Mouse (Mus musculus) brain, embryonic 18.5 days (tissue): ENCODE results near the gene Tprgl.

Experiments
- DNase-seq: peaks from one replicate; pipeline ENCODE4 v3.0.0-alpha.2; 2012; ENCODE audit warnings: low read depth, low spot score

The Tprgl gene

GRCm38 (mm10) chr4:154159961-154160537 lies 417 bp downstream of the Tprgl start:
- DNase-seq, result no peak

GRCm38 (mm10) chr4:154159002-154159401 lies 1.5 kb downstream of the Tprgl start:
- DNase-seq, result no peak

- DNase-seq, result no peak
Observed at GRCm38 (mm10) chr4:154157970-154158662, 2.4 kb downstream of the Tprgl start.

- DNase-seq, result no peak
Observed at GRCm38 (mm10) chr4:154156050-154156449, 4.4 kb downstream of the Tprgl start.

GRCm38 (mm10) chr4:154154104-154154503 lies 6.4 kb downstream of the Tprgl start:
- no peak for DNase-seq

GRCm38 (mm10) chr4:154146342-154146741 lies 14.1 kb downstream of the Tprgl start:
- no peak for DNase-seq

- DNase-seq, result no peak
Observed at GRCm38 (mm10) chr4:154144712-154145111, 15.8 kb downstream of the Tprgl start.

- peak; percentile 85 for DNase-seq
Observed at GRCm38 (mm10) chr4:154142211-154143040, 18.0 kb downstream of the Tprgl start, which contains the start of gene Wrap73. Wrap73 (plus strand) TSS chr4:154142372.

- no peak for DNase-seq
Observed at GRCm38 (mm10) chr4:154141009-154141867, 19.2 kb downstream of the Tprgl start.

- no peak for DNase-seq
Observed at GRCm38 (mm10) chr4:154140213-154141008, 20.1 kb downstream of the Tprgl start.

GRCm38 (mm10) chr4:154140182-154140212 lies 20.5 kb downstream of the Tprgl start, which contains the start of gene Trp73:
Trp73 (minus strand) TSS chr4:154140208.
- no peak for DNase-seq

- DNase-seq, result no peak
Observed at GRCm38 (mm10) chr4:154139671-154140181, 20.7 kb downstream of the Tprgl start.

GRCm38 (mm10) chr4:154137139-154137538 lies 23.3 kb downstream of the Tprgl start:
- no peak for DNase-seq

- no peak for DNase-seq
Observed at GRCm38 (mm10) chr4:154134803-154135202, 25.7 kb downstream of the Tprgl start.

GRCm38 (mm10) chr4:154131894-154132293 lies 28.6 kb downstream of the Tprgl start:
- DNase-seq, result no peak

- no peak for DNase-seq
Observed at GRCm38 (mm10) chr4:154129950-154130349, 30.5 kb downstream of the Tprgl start.

GRCm38 (mm10) chr4:154127273-154127672 lies 33.2 kb downstream of the Tprgl start:
- DNase-seq, result no peak

- DNase-seq, result no peak
Observed at GRCm38 (mm10) chr4:154125202-154125601, 35.3 kb downstream of the Tprgl start.

GRCm38 (mm10) chr4:154123553-154123952 lies 36.9 kb downstream of the Tprgl start:
- DNase-seq, result no peak

GRCm38 (mm10) chr4:154122374-154122773 lies 38.1 kb downstream of the Tprgl start:
- DNase-seq, result no peak

GRCm38 (mm10) chr4:154121800-154122199 lies 38.7 kb downstream of the Tprgl start:
- DNase-seq, result no peak
